Mouse (Mus musculus) testis, postnatal 10 days (tissue): Measurements from ENCODE around the gene BC049352.

ENCODE experiments used
- DNase-seq: peaks from one replicate; pipeline ENCODE4 v3.0.0; 2021; ENCODE audit warnings: low spot score

BC049352 gene

GRCm38 (mm10) chr9:45181770-45182169, at the start of gene BC049352:
BC049352 (plus strand) TSS chr9:45182007.
- no peak for DNase-seq

- DNase-seq, result peak; percentile 80
These were observed 48.1 kb upstream of the BC049352 start for GRCm38 (mm10) chr9:45133484-45134310.

- no peak for DNase-seq
These were observed 45.2 kb upstream of the BC049352 start for GRCm38 (mm10) chr9:45136442-45137169.

- DNase-seq, result peak; percentile 58
These were observed 43.4 kb upstream of the BC049352 start, which contains the start of gene Scn4b for GRCm38 (mm10) chr9:45138191-45139032. Scn4b (plus strand) TSS chr9:45138395.

- DNase-seq, result no peak
These were observed 42.7 kb upstream of the BC049352 start for GRCm38 (mm10) chr9:45139082-45139481.

GRCm38 (mm10) chr9:45140945-45141344, 40.9 kb upstream of the BC049352 start:
- DNase-seq, result no peak

- DNase-seq, result no peak
These were observed 39.1 kb upstream of the BC049352 start for GRCm38 (mm10) chr9:45142686-45143085.

- DNase-seq, result no peak
These were observed 36.1 kb upstream of the BC049352 start for GRCm38 (mm10) chr9:45145533-45146266.

- peak; percentile 85 for DNase-seq
These were observed 35.6 kb upstream of the BC049352 start for GRCm38 (mm10) chr9:45146267-45146597.

- no peak for DNase-seq
These were observed 30.9 kb upstream of the BC049352 start for GRCm38 (mm10) chr9:45150933-45151332.

- DNase-seq, result no peak
These were observed 28.4 kb upstream of the BC049352 start for GRCm38 (mm10) chr9:45153361-45153760.

GRCm38 (mm10) chr9:45167903-45168302, 13.9 kb upstream of the BC049352 start:
- DNase-seq, result no peak

- DNase-seq, result no peak
These were observed 11.7 kb upstream of the BC049352 start for GRCm38 (mm10) chr9:45170150-45170549.

- DNase-seq, result no peak
These were observed 10.7 kb upstream of the BC049352 start for GRCm38 (mm10) chr9:45171073-45171610.

- DNase-seq, result no peak
These were observed 8.3 kb upstream of the BC049352 start for GRCm38 (mm10) chr9:45173475-45173874.

GRCm38 (mm10) chr9:45179282-45179681, 2.5 kb upstream of the BC049352 start:
- no peak for DNase-seq

- DNase-seq, result no peak
These were observed 714 bp downstream of the BC049352 start for GRCm38 (mm10) chr9:45182521-45182920.

GRCm38 (mm10) chr9:45183266-45183665, 1.5 kb downstream of the BC049352 start:
- no peak for DNase-seq

GRCm38 (mm10) chr9:45185250-45185649, 3.4 kb downstream of the BC049352 start:
- no peak for DNase-seq

GRCm38 (mm10) chr9:45188570-45189563, 7.1 kb downstream of the BC049352 start:
- no peak for DNase-seq
